Mouse (Mus musculus): ENCODE data around the gene Pah. TPM values are rescaled to one million over a fixed set of nuclear protein-coding genes. Genes with fewer than 3 reads are reported as not detected.

The Pah gene
- polyA plus RNA-seq (2012; rRNA removed), result 0.20 TPM in 1 of 2 replicates, not detected in the other

DNA sequence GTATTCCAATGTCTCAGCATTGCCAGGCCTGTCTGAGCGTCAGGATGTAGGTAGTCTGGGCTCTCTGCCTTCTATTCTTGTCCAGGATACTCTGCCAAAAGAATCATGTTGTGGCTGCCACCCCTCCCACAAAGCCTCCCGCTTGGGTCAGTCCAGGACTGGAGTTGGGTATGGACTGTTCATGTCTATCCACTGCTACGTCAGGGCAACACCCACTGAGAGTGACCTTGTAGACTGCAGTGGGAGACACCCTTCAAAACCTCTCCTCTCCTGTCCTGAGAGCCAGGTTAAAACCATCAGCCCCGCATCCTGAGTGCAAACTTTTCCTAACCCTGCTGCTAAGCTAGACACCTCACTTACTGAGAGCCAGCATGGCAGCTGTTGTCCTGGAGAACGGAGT is at the start of gene Pah:
Pah (plus strand) TSS at position 150 of the 400 bp plus-strand sequence.
- no peak for TF ChIP-seq POLR2A (IDR thresholded peaks at IDR 0.05; ENCODE audit: control insufficient read depth, low read depth, low read length)
- no peak for TF ChIP-seq CTCF (IDR thresholded peaks at IDR 0.05; ENCODE audit: control insufficient read depth, insufficient read depth, insufficient replicate concordance, low read depth, low read length)
- Histone ChIP-seq H3K27me3 (ENCODE audit: control insufficient read depth, insufficient read depth, low read length) (no peaks in the 10 kb centered on the region), H3K4me1 (ENCODE audit: control insufficient read depth, insufficient read depth, low read length) (no peaks in the 10 kb centered on the region), H3K4me3 (ENCODE audit: control insufficient read depth, low read depth, low read length) (no peak within 1 kb of the TSS), H3K36me3 (ENCODE audit: control insufficient read depth, insufficient read depth, low read length) (no peaks in the 10 kb centered on the region), H3K27ac (ENCODE audit: control insufficient read depth, insufficient read depth, low read depth, low read length) (no peak within 1 kb of the TSS)

DNA sequence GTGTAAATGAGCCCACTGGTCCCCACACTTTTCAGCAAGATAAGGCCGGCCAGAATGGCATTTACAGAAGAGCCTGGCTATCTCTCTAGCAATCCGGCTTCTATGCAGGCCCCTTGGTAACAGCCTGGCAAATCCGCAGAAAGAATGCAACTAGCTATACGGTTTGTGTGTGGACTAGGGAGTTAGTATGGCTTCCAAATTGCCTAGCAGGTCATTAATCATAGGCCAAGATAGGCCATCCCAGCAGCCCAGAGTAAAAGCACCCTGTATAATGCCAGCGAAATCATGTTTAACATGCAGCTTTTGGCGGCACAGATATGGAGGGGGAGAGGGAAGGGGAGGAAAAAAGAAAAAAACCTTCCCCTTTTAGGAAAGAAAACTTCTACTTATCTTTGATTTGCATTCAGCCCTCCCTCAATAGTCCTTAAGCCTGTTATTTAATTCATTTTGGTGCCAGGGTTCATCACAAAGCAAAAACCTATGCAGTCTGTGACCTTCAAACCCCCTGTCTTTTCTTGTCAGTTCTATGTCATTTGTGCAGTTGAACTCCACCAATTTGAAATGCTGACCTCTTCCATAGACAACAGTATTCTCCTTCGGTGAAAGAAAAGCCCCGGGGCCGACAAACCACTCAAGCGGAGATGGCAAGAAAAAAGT is 48.0 kb upstream of the Pah start:
- Histone ChIP-seq H3K27ac (ENCODE audit: control insufficient read depth, insufficient read depth, low read depth, low read length) (no peak overlapping the region), H3K36me3 (ENCODE audit: control insufficient read depth, insufficient read depth, low read length) (no peaks in the 10 kb centered on the region), H3K4me1 (ENCODE audit: control insufficient read depth, insufficient read depth, low read length) (no peaks in the 10 kb centered on the region), H3K27me3 (ENCODE audit: control insufficient read depth, insufficient read depth, low read length) (no peaks in the 10 kb centered on the region), H3K4me3 (ENCODE audit: control insufficient read depth, low read depth, low read length) (no peak overlapping the region)
- TF ChIP-seq CTCF (IDR thresholded peaks at IDR 0.05; ENCODE audit: control insufficient read depth, insufficient read depth, insufficient replicate concordance, low read depth, low read length), result no peak
- no peak for TF ChIP-seq POLR2A (IDR thresholded peaks at IDR 0.05; ENCODE audit: control insufficient read depth, low read depth, low read length)

DNA sequence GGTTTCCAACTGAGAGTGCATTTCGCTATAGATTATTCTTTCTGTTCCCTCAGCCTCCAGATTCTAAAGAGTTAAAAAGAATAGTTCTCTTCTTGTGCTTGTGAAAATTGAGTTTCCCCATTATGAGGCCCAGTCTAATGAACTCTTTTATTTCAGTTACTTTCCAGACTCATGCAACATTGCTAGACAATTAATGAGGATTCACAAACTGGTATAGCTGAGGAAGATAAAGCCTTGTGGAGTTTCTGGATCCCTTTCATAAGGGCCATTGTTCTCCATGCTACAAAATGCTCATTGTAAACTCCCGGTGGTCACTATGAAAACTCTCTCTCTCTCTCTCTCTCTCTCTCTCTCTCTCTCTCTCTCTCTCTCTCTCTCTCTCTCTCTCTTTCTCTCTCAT is 46.6 kb upstream of the Pah start:
- H3K27ac ChIP-seq (ENCODE audit: control insufficient read depth, insufficient read depth, low read depth, low read length), result no peak overlapping the region
- H3K4me1 ChIP-seq (ENCODE audit: control insufficient read depth, insufficient read depth, low read length), result no peaks in the 10 kb centered on the region
- no peak overlapping the region for H3K4me3 ChIP-seq (ENCODE audit: control insufficient read depth, low read depth, low read length)

DNA sequence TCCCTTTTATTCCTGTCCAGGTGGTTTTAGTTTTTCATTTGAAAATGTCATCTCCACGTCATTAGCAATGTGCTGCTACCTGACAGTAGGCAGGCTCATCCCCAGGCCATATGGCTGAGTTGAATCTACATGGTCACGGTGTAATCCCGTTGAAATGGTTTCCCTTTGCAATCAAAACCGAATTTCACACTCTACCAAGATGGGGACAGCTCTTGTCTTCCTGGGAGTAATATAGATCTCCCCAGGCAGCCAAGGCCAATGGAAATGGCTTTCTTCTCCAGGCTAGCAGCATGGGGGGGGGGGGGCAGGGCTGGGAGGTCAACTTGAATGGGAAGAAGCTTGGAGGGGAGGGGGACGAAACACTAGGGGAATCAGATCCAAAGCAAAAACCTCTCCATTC is 43.7 kb upstream of the Pah start:
- Histone ChIP-seq H3K27ac (ENCODE audit: control insufficient read depth, insufficient read depth, low read depth, low read length) (no peak overlapping the region), H3K36me3 (ENCODE audit: control insufficient read depth, insufficient read depth, low read length) (no peaks in the 10 kb centered on the region), H3K4me3 (ENCODE audit: control insufficient read depth, low read depth, low read length) (no peak overlapping the region), H3K4me1 (ENCODE audit: control insufficient read depth, insufficient read depth, low read length) (no peaks in the 10 kb centered on the region), H3K27me3 (ENCODE audit: control insufficient read depth, insufficient read depth, low read length) (no peaks in the 10 kb centered on the region)
- no peak for TF ChIP-seq CTCF (IDR thresholded peaks at IDR 0.05; ENCODE audit: control insufficient read depth, insufficient read depth, insufficient replicate concordance, low read depth, low read length)
- no peak for TF ChIP-seq POLR2A (IDR thresholded peaks at IDR 0.05; ENCODE audit: control insufficient read depth, low read depth, low read length)

More for the DNA sequence above, 46.6 kb upstream of the Pah start:
- no peak for TF ChIP-seq CTCF (IDR thresholded peaks at IDR 0.05; ENCODE audit: control insufficient read depth, insufficient read depth, insufficient replicate concordance, low read depth, low read length)
- TF ChIP-seq POLR2A (IDR thresholded peaks at IDR 0.05; ENCODE audit: control insufficient read depth, low read depth, low read length), result no peak
- H3K36me3 ChIP-seq (ENCODE audit: control insufficient read depth, insufficient read depth, low read length), result no peaks in the 10 kb centered on the region
- H3K27me3 ChIP-seq (ENCODE audit: control insufficient read depth, insufficient read depth, low read length), result no peaks in the 10 kb centered on the region

DNA sequence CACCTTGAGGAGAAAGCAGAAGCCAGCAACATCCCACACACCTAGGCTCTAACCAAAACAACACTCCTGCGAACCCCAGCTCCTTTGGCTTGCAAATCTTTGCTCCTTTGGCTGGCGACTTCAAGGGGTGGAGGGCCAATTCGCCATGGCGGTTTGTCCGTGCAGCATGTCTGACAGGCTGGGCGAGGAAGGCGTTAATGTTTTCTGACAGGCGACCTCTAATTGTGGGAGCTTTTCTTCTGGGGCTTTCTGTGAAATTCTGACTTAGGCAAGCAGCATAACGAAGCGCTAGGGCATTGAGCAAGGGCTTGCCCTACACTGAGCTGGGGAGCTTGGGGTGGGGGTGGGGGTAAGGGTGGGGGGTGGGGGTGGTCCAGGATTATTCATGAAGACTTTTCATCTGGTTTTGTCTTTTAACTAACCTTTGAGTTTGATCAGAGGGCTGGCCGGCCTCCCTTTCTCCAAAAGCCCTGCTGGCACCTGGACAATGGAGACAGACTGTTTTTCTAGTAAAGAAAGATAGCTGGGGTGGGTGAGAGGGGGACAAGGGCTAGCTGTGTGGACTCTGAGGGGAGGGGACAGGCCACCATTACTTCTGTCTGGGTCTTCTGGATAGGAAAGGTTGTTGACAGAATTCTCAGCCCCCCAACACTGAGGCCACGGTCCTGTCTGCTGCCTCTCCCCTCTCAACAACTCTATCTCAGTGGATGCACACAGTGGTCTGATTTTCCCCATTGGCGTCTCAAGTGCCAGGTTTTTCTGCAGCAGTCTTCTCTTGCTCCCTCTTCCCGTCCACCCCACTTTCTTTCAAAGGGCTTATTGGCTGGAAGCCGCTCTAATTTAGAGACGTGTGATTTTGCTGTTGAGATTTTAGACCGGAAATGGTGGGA is 36.5 kb upstream of the Pah start:
- Histone ChIP-seq H3K4me3 (ENCODE audit: control insufficient read depth, low read depth, low read length) (no peak overlapping the region), H3K27me3 (ENCODE audit: control insufficient read depth, insufficient read depth, low read length) (no peaks in the 10 kb centered on the region), H3K4me1 (ENCODE audit: control insufficient read depth, insufficient read depth, low read length) (peaks cover 2% of the 10 kb centered on the region; the same call in 1 of the 2 replicates), H3K36me3 (ENCODE audit: control insufficient read depth, insufficient read depth, low read length) (no peaks in the 10 kb centered on the region), H3K27ac (ENCODE audit: control insufficient read depth, insufficient read depth, low read depth, low read length) (no peak overlapping the region)
- TF ChIP-seq POLR2A (IDR thresholded peaks at IDR 0.05; ENCODE audit: control insufficient read depth, low read depth, low read length) (no peak), CTCF (IDR thresholded peaks at IDR 0.05; ENCODE audit: control insufficient read depth, insufficient read depth, insufficient replicate concordance, low read depth, low read length) (no peak)

- Histone ChIP-seq H3K4me3 (ENCODE audit: control insufficient read depth, low read depth, low read length) (no peak overlapping the region), H3K27me3 (ENCODE audit: control insufficient read depth, insufficient read depth, low read length) (no peaks in the 10 kb centered on the region), H3K36me3 (ENCODE audit: control insufficient read depth, insufficient read depth, low read length) (no peaks in the 10 kb centered on the region), H3K27ac (ENCODE audit: control insufficient read depth, insufficient read depth, low read depth, low read length) (no peak overlapping the region), H3K4me1 (ENCODE audit: control insufficient read depth, insufficient read depth, low read length) (peaks cover 2% of the 10 kb centered on the region; the same call in 1 of the 2 replicates)
- TF ChIP-seq POLR2A (IDR thresholded peaks at IDR 0.05; ENCODE audit: control insufficient read depth, low read depth, low read length), result no peak
- no peak for TF ChIP-seq CTCF (IDR thresholded peaks at IDR 0.05; ENCODE audit: control insufficient read depth, insufficient read depth, insufficient replicate concordance, low read depth, low read length)
Measured at GRCm38 (mm10) chr10:87485721-87486620, 35.6 kb upstream of the Pah start.
